16 mouse cellular contexts compared by ENCODE assay signal in the genomic region with DNA sequence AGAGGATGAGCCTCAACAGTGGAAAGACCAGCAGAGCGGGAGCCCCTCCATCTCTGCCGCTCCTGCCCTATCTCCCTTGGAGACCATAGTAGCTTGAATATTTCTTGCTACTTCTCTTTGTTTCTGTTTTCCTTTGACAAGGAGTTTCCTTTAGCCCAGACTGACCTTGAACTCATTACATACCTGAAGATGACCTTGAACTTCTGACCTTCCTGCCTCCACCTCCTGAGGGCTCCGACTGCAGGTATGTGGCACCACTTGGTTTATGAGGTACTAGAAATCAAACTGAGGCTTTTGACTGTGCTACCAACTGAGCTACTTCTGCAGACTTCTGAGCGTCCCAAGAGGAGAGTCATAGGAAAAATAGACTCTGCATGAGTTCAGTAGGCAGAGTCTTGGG.
"Had no signal": no experiment of that assay in that cellular context is flagged by ENCODE, and none has a peak within 500 bp of the region (broad histone marks: within the 10 kb centered on the region; RNA-seq: fewer than 3 reads in every experiment).

No protein-coding gene starts in this region.

- H3K4me3 ChIP-seq: intestine, embryonic 15.5 days; left cerebral cortex, adult 2 months; limb, embryonic 13.5 days; liver, embryonic 12.5 days; liver, embryonic 15.5 days had no signal

- H3K27ac ChIP-seq: intestine, embryonic 15.5 days; left cerebral cortex, adult 2 months; limb, embryonic 13.5 days; liver, embryonic 12.5 days; liver, embryonic 15.5 days had no signal

- H3K27me3 ChIP-seq: intestine, embryonic 15.5 days; limb, embryonic 13.5 days; liver, embryonic 12.5 days had no signal

- H3K4me2 ChIP-seq: intestine, embryonic 15.5 days; limb, embryonic 13.5 days; liver, embryonic 12.5 days; liver, embryonic 15.5 days; midbrain, embryonic 11.5 days had no signal

- H3K36me3 ChIP-seq: intestine, embryonic 15.5 days; limb, embryonic 13.5 days; liver, embryonic 12.5 days; liver, embryonic 15.5 days had no signal

- H3K9me3 ChIP-seq: intestine, embryonic 15.5 days; limb, embryonic 13.5 days; liver, embryonic 12.5 days; liver, embryonic 15.5 days had no signal

- H3K9ac ChIP-seq: intestine, embryonic 15.5 days; limb, embryonic 13.5 days; liver, embryonic 12.5 days; liver, embryonic 15.5 days had no signal

- ATAC-seq: intestine, embryonic 15.5 days; liver, embryonic 12.5 days; lung, postnatal 0 days had no signal

- DNase-seq: kidney, adult 18-20 months; kidney, postnatal 10 days; kidney, postnatal 36 days; layer of hippocampus, postnatal 36 days; left cerebral cortex, postnatal 4 days; liver; lung, adult 18-20 months; midbrain, embryonic 14.5 days; thymus, postnatal 36 days had no signal

- H3K4me1 ChIP-seq: liver, embryonic 12.5 days; liver, embryonic 15.5 days had no signal
